Mouse (Mus musculus) kidney, postnatal 0 days (tissue): Measurements from ENCODE around the gene Dgat2. TPM values are rescaled to one million over a fixed set of nuclear protein-coding genes. Genes with fewer than 3 reads are reported as not detected.

ENCODE experiments used
- ATAC-seq: fragments of 200-750 bp; cut with Nextera tagmentation; replicated peaks from 2 replicates; pipeline ENCODE4 v1.8.0; 2017; ENCODE audit warnings: low read depth, moderate number of reproducible peaks, moderate TSS enrichment, moderate library complexity; ENCODE audit not compliant: low FRiP score
- DNase-seq: peaks from one replicate; pipeline ENCODE4 v3.0.0-alpha.2; 2016; ENCODE audit warnings: low spot score
- H3K27ac ChIP-seq: fragments of 300-500 bp; sonication (generic); 2 replicates; pipeline ENCODE4 v1.5.1; 2014; ENCODE audit warnings: mild to moderate bottlenecking
- H3K27me3 ChIP-seq: fragments of 300-500 bp; sonication (generic); 2 replicates; pipeline ENCODE4 v1.6.1; 2014; ENCODE audit warnings: low read length, mixed read lengths; ENCODE audit not compliant: insufficient read depth
- H3K36me3 ChIP-seq: fragments of 300-500 bp; sonication (generic); 2 replicates; pipeline ENCODE4 v1.6.1; 2014; ENCODE audit warnings: low read length, mixed read lengths; ENCODE audit not compliant: insufficient read depth
- H3K4me1 ChIP-seq: fragments of 300-500 bp; sonication (generic); replicated peaks from 2 replicates; pipeline ENCODE4 v1.6.1; 2014; ENCODE audit warnings: antibody characterized with exemption, low read length, mixed read lengths; ENCODE audit not compliant: insufficient read depth
- H3K4me2 ChIP-seq: fragments of 300-500 bp; sonication (generic); 2 replicates; pipeline ENCODE4 v1.6.1; 2014; ENCODE audit warnings: mild to moderate bottlenecking, low read length, moderate library complexity, mixed read lengths
- H3K4me3 ChIP-seq: fragments of 300-500 bp; sonication (generic); replicated peaks from 2 replicates; pipeline ENCODE4 v1.5.1; 2014; ENCODE audit warnings: low read depth, low read length
- H3K9ac ChIP-seq: fragments of 300-500 bp; sonication (generic); 2 replicates; pipeline ENCODE4 v1.6.1; 2014; ENCODE audit warnings: low read depth, low read length
- H3K9me3 ChIP-seq: fragments of 300-500 bp; sonication (generic); replicated peaks from 2 replicates; pipeline ENCODE4 v1.6.1; 2016; ENCODE audit warnings: low read length, inconsistent platforms, mixed read lengths
- CTCF ChIP-seq: IDR thresholded peaks from 2 replicates; pipeline ENCODE4 v1.5.1; 2016; ENCODE audit warnings: antibody characterized with exemption, low read depth, mild to moderate bottlenecking, moderate library complexity
- WGBS: fragments of 180-500 bp; shearing (Covaris S2); extraction: QIAGEN DNeasy Blood & Tissue Kit; methylation state at CpG from one replicate; pipeline ENCODE4 v1.1.7; 2014; 5-methylcytosine and 5-hydroxymethylcytosine counted together
- polyA plus RNA-seq: library from polyadenylated mRNA; unstranded; fragments of >200 nt; fragmentation: Nextera tagmentation; extraction: Ambion mirVana; gene quantifications from 2 replicates; pipeline ENCODE4 v1.2.1, GENCODE M21; 2015

Gene Dgat2
- polyA plus RNA-seq, 1 experiment from 2014 or later = 53.1 TPM

DNA sequence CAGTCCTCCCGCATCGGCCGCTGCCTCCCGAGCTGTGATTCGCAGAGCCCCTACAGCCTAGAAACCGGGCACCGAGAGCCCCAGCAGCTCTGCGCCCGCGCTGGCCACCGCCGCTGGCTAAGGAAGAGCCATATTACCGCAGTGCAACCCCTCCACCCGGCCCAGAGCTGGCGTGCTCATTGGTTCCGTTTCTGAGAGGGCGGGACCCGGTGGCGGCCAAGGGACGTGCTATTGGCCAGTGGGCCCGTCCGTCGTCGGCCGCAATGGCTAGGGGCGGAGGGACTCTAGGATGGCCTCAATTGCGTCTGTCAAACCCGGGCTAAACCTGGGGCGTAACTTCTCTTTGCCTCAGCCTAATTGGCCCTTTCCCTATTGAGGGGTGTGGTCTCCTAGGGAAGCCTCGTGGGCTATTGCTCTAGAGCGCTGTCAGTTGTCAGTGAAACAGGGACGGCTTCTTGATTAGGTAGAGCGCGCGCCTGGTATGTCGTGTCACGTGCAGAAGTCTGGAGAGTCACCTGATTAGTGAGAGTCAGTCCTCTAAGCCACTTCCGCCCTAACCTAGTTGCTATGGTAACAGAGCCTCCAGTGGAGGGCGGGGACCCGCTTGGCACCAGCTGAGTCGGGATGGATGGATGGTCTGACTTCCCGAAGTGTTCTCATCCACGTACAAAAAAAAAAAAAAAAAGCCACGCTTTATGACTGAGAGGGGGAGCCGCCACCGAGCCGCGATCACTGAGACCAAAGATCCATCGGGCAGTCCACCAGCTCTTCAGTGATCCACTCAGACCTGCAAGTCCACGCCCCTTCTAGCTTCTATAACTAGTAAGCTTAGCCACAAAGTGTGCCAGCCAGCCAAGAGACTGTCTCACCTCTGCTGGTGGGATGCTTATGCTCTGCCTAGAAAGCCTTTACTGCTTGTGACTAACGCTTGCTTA, 41.3 kb downstream of the Dgat2 start, which contains the start of gene Uvrag:
Uvrag (minus strand) TSS at position 158 of the 935 bp plus-strand sequence.
- peak within 1 kb of the TSS; percentile 94 for H3K9ac ChIP-seq
- no peaks in the 10 kb centered on the region for H3K36me3 ChIP-seq
- H3K4me3 ChIP-seq = peak within 1 kb of the TSS; percentile 100
- H3K4me2 ChIP-seq = peak within 1 kb of the TSS; percentile 81
- H3K9me3 ChIP-seq = no peaks in the 10 kb centered on the region
- peaks cover 5% of the 10 kb centered on the region; the same call in 1 of the 2 replicates for H3K4me1 ChIP-seq
- WGBS = under 1% methylated on average over 51 of the region's 51 CpGs
- peak within 1 kb of the TSS; percentile 91 for H3K27ac ChIP-seq
- DNase-seq (peak; percentile 100), ATAC-seq (peak; percentile 98)
- peak; percentile 10; the same call in 1 of the 2 replicates for TF ChIP-seq CTCF
- H3K27me3 ChIP-seq = no peaks in the 10 kb centered on the region

DNA sequence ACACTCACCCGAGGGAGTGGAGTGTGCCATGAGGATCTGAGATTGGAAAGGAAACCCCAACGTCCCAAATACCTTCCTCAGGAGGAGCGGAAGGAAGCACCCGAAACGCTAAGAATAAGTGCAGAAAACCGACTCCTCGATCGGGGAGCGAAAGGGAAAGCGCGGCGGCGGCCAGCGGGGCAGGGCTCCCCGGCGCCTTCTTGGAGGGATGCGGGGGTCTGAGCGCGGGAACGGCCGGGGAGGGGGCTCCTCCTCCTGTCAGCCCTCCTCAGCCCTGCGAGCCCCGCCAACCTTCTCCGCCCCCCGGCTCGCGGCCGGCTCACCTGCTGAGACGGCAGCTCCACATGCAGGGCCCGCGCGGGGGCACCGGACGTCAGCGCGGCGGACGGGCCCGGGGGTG, 42.0 kb downstream of the Dgat2 start:
- DNase-seq (peak; percentile 45), ATAC-seq (no peak)
- H3K4me1 ChIP-seq = peaks cover 5% of the 10 kb centered on the region; the same call in 1 of the 2 replicates
- H3K9ac ChIP-seq = peak overlapping the region; percentile 94
- H3K9me3 ChIP-seq = no peaks in the 10 kb centered on the region
- peak overlapping the region; percentile 91 for H3K27ac ChIP-seq
- H3K4me2 ChIP-seq = peak overlapping the region; percentile 81
- 0% methylated on average over 23 of the region's 39 CpGs for WGBS
- no peak for TF ChIP-seq CTCF
- H3K36me3 ChIP-seq = no peaks in the 10 kb centered on the region
- peak overlapping the region; percentile 100 for H3K4me3 ChIP-seq
- H3K27me3 ChIP-seq = no peaks in the 10 kb centered on the region

DNA sequence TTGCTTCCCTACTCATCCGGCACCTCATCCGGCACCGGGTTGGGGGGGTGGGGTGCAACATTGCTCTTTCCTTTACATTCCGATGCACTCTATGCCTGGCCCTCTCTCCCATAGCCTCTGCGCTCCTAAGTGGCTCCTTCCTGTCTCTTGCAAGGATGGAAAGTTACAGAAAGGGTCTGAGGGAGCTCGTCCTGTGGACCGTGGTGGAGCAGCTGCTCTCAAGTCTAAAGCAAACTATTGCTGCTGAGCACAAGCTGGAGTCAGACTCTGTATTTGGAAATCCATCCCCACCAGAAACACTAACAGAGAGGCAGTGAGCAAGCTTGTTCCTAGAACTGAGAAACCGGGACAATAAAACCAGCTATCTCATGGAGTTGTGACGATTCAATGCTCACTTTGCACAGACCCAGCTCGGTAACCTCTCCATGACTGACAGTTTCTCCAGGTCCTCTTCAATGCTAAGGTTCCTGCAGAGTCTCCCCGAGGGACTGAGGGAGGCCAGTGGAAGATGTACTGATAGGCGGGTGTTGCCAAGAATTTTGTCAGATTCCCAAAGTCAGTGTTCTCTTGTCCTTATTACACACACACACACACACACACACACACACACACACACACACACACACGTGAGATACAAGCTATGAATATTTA, 42.6 kb downstream of the Dgat2 start:
- H3K4me1 ChIP-seq = peaks cover 5% of the 10 kb centered on the region; the same call in 1 of the 2 replicates
- H3K9ac ChIP-seq = peak overlapping the region; percentile 94
- H3K4me2 ChIP-seq = peak overlapping the region; percentile 81
- peak overlapping the region; percentile 100 for H3K4me3 ChIP-seq
- ATAC-seq (no peak), DNase-seq (peak; percentile 88)
- TF ChIP-seq CTCF = no peak
- no peaks in the 10 kb centered on the region for H3K9me3 ChIP-seq
- peak overlapping the region; percentile 91 for H3K27ac ChIP-seq
- no peaks in the 10 kb centered on the region for H3K27me3 ChIP-seq
- no peaks in the 10 kb centered on the region for H3K36me3 ChIP-seq
- under 1% methylated on average over 13 of the region's 13 CpGs for WGBS

DNA sequence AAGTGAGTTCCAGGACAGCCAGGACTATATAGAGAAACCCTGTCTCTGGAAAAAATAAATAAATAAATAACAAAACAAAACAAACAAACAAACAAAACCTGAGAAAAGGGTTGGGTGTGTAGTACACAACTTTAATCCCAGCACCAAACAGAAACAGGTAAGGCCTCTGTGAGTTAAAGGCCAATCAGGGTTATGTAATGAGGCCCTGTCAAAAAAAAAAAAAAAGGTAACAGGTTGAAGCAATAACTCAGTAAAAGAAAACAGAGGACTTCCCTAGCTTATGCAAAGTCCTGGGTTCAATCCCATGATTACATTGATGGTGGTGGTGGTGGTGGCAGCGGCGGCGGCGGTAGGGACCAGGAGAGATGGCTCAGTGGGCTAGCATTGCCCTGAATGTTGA, 45.0 kb downstream of the Dgat2 start:
- TF ChIP-seq CTCF = no peak
- Histone ChIP-seq H3K9ac (no peak overlapping the region), H3K36me3 (no peaks in the 10 kb centered on the region), H3K4me1 (peaks cover 5% of the 10 kb centered on the region; the same call in 1 of the 2 replicates), H3K4me2 (no peak overlapping the region), H3K9me3 (no peaks in the 10 kb centered on the region), H3K27me3 (no peaks in the 10 kb centered on the region), H3K4me3 (no peak overlapping the region), H3K27ac (no peak overlapping the region)
- 98% methylated on average over 4 of the region's 4 CpGs for WGBS
- ATAC-seq (no peak), DNase-seq (no peak)

DNA sequence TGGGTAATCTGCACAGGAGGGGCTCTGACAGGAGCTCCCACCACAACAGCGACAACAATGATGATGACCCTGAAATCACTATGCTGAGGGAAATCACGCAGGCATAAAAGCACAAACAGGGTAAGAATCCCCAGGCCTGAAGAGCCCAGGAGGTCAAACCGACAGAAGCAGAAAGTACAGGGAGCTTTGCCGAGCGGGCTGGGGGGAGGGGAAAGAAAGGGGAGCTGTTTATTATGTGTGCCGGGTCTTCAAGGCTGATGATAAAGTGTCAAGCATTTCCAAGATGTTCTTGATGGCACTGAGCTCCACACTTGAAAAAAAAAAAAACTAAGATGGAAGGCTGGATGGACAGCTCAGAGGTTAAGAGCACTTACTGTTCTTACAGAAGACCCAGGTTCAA, 45.7 kb downstream of the Dgat2 start:
- no peak for TF ChIP-seq CTCF

DNA sequence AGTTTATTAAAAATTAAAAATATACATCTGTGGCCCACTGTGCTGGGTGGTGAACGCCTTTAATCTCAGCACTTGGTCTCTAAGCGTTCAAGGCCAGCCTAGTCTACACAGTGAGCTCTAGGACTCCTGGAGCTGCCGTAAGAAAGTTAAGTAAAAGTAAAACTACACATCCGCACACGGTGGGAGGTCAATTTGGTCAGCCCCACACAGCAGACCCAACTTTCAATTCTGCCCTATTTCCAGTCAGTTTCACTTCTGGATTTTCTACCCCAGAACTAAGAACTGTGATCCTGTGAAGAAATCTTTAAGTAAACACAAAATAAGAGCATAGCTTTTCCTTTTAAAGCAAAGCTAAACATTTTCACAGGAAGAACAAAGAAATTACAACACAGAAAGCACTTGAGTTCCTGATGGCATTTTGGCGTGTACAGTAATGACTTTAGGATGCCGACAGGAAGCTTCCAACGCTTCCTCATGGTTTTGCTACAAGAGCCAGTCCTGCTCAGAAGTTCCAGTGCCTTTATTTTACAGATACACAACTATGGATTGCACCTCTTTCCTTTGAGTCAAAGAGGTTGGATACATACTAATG, 48.6 kb downstream of the Dgat2 start:
- Histone ChIP-seq H3K36me3 (no peaks in the 10 kb centered on the region), H3K4me2 (0 out of 2 replicates have a peak overlapping the region, but pooled peaks have one; percentile 7), H3K27me3 (no peaks in the 10 kb centered on the region), H3K4me3 (no peak overlapping the region), H3K4me1 (peaks cover 4% of the 10 kb centered on the region; the same call in 1 of the 2 replicates), H3K27ac (peak overlapping the region; percentile 57), H3K9me3 (no peaks in the 10 kb centered on the region), H3K9ac (no peak overlapping the region)
- DNase-seq (no peak), ATAC-seq (no peak)
- TF ChIP-seq CTCF = no peak
- 77% methylated on average over 8 of the region's 8 CpGs for WGBS

More for the DNA sequence above, 45.7 kb downstream of the Dgat2 start:
- WGBS = 65% methylated on average over 6 of the region's 6 CpGs
- Histone ChIP-seq H3K4me2 (no peak overlapping the region), H3K27me3 (no peaks in the 10 kb centered on the region), H3K4me1 (peaks cover 5% of the 10 kb centered on the region; the same call in 1 of the 2 replicates), H3K9ac (no peak overlapping the region), H3K9me3 (no peaks in the 10 kb centered on the region), H3K4me3 (no peak overlapping the region), H3K36me3 (no peaks in the 10 kb centered on the region), H3K27ac (no peak overlapping the region)
- DNase-seq (no peak), ATAC-seq (no peak)
